Mouse (Mus musculus) CD4-positive, CD25-positive, alpha-beta regulatory T cell, adult 2 months (primary cell): ENCODE measurements around the gene Acd.

Source experiments
- DNase-seq: peaks from one replicate; pipeline ENCODE4 v3.0.0-alpha.2; 2012; ENCODE audit warnings: low read depth, low spot score

The Acd gene

DNA sequence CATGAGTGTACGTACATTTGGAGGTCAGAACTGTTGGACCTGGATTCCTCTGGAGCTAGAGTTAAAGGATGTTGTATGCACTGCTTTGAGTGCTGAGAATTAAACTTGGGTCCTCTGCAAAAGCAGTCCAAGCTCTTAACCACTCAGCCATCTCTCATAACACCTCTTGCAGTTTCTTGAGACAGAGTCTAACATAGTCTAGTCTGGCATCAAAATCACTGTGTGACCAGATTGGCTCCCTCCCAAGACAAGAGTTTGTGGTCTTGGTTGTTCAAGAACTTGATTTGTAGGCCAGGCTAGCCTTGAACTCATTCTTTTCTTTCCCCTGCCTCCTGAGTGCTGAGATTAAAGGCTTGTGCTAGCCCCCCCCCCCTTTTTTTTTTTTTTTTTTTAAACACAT, 52.0 kb downstream of the Acd start:
- no peak for DNase-seq
